Mouse (Mus musculus): ENCODE results near the gene Lrtm1.

GRCm38 (mm10) chr14:28980482-28980881, 37.5 kb upstream of the Lrtm1 start:
- no peak for TF ChIP-seq MAFK (IDR thresholded peaks at IDR 0.05; ENCODE audit: insufficient read depth, low read depth, low read length)
- no peak for TF ChIP-seq CHD2 (IDR thresholded peaks at IDR 0.05; ENCODE audit: low read depth, low read length)
- no peak for TF ChIP-seq HCFC1 (IDR thresholded peaks at IDR 0.05; ENCODE audit: borderline replicate concordance, insufficient read depth, low read length)
- no peak for TF ChIP-seq ZNF384 (IDR thresholded peaks at IDR 0.05; ENCODE audit: low read depth, low read length)
